Mouse (Mus musculus): ENCODE results near the gene Elp5. TPM values are rescaled to one million over a fixed set of nuclear protein-coding genes. Genes with fewer than 3 reads are reported as not detected.
A peak's percentile ranks its signal among the peaks of the same experiment; 100 is the strongest.

Gene Elp5
- polyA plus RNA-seq, 1 experiment from 2014 or later, result 111 TPM

DNA sequence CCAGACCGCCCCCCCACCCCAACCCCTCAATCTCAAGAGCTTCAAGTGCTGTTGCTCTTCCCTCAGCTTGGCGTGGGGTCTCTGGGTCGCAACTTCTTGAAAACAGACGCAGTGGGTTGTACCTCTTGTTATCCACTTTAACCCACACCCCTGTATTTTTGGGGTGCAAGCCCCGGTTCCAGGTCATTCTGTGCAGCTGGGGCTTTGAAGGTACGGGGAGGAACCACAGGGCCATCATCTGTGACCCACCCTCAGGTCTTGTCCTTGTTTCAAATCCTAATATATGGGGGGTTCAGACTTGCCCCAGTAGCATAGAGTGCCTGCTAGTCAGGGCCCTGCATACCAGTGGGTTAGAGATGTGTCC, 41.8 kb upstream of the Elp5 start:
- H3K36me3 ChIP-seq (ENCODE audit: control insufficient read depth, insufficient read depth, low read length), result no peaks in the 10 kb centered on the region
- H3K27me3 ChIP-seq (ENCODE audit: control insufficient read depth, insufficient read depth, low read length), result no peaks in the 10 kb centered on the region
- peak overlapping the region; percentile 57 for H3K4me2 ChIP-seq (replicated peaks; ENCODE audit: low read depth, low read length)
- no peaks in the 10 kb centered on the region for H3K9me3 ChIP-seq (ENCODE audit: control insufficient read depth, low read depth, low read length)
- H3K27ac ChIP-seq (ENCODE audit: low read length), result no peak overlapping the region
- 20% methylated on average over 6 of the region's 6 CpGs for WGBS
- H3K4me3 ChIP-seq (ENCODE audit: low read depth, low read length), result peak overlapping the region; percentile 30
- no peak for ATAC-seq (ENCODE audit: insufficient number of reproducible peaks, insufficient read depth, low FRiP score, low read depth)
- peaks cover 60% of the 10 kb centered on the region for H3K4me1 ChIP-seq (ENCODE audit: control insufficient read depth, insufficient read depth, low read length)
- H3K9ac ChIP-seq (replicated peaks; ENCODE audit: low read depth, low read length), result peak overlapping the region; percentile 28; the same call in 1 of the 2 replicates

DNA sequence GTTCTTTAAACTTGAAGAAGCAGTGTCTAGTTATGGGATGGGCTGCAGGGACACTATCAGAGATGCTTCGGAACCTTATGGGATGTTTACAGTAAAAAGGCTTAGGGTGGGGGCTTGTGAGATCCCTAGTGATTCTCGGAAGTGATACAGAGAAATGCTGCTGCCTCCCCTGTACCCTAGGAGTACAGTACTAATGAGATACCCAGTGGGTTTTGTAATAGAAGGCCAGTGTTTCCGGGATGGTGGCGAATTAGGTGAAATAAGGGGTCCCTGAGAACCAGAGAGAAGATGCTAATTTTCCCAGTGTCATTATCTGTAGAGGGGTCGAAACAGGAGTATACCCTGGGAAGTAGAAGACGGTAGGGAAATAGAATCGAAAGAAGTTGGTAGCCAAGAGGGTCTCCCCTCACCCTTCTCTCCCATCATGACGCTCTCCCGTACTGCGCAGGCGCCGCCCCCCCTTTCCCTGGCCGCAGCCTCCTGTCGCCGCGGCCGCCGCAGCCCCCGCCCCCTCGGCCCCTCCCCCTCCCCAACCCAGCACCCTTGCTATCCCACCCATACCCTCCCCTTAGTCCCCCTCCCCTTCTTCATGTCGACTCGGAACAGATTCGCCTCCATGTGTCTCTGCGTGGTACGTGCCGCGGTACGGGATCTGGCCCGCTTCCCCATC, 41.3 kb upstream of the Elp5 start:
- peak overlapping the region; percentile 28; the same call in 1 of the 2 replicates for H3K9ac ChIP-seq (replicated peaks; ENCODE audit: low read depth, low read length)
- no peaks in the 10 kb centered on the region for H3K9me3 ChIP-seq (ENCODE audit: control insufficient read depth, low read depth, low read length)
- H3K4me1 ChIP-seq (ENCODE audit: control insufficient read depth, insufficient read depth, low read length), result peaks cover 56% of the 10 kb centered on the region
- peak overlapping the region; percentile 30 for H3K4me3 ChIP-seq (ENCODE audit: low read depth, low read length)
- no peaks in the 10 kb centered on the region for H3K36me3 ChIP-seq (ENCODE audit: control insufficient read depth, insufficient read depth, low read length)
- no peak for ATAC-seq (ENCODE audit: insufficient number of reproducible peaks, insufficient read depth, low FRiP score, low read depth)
- H3K27me3 ChIP-seq (ENCODE audit: control insufficient read depth, insufficient read depth, low read length), result no peaks in the 10 kb centered on the region
- peak overlapping the region; percentile 57 for H3K4me2 ChIP-seq (replicated peaks; ENCODE audit: low read depth, low read length)
- peak overlapping the region; percentile 44; the same call in 1 of the 2 replicates for H3K27ac ChIP-seq (ENCODE audit: low read length)
- 5% methylated on average over 17 of the region's 29 CpGs for WGBS

DNA sequence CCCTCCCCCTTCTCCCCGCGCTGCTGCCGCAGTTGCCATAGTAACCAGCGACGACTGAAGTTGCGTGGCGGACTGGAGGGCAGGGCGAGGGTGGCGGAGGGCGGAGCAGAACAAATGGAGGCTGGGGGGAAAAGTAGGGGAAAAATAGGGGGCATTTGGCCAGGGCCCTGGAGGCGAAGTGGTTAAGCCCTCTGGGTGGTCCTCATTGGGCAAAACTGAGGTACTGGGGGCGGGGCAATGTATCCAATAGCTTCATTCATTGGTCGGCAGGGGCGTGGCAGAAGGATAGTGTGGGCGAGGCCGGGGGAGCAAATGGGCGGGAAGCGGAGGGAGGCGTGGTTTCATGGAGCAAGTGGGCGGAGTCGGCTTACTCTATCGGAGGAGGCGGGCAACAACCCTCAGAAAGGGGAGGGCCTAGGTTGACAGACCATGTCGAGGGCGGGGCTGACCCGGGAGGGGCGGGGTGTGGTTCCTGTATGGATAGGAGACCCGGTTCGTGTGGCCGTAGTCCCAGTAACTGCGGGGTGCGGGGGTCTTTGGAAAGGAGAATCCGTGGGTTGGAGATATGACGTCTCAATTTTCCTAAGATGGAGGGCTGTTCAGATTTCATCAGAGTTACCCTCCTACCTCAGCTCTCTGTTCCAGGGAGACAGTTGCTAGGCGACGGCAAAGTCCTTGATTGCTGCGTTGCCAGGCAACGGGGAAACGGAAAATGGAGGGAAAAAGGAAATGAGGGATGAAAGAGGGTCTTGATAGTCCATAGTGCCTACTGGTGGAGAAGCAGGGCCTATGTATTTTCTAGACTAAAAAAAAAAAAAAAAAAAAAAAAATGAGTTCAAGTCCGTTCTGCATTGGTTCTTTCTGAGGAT, 39.2 kb upstream of the Elp5 start:
- peak; percentile 76 for ATAC-seq (ENCODE audit: insufficient number of reproducible peaks, insufficient read depth, low FRiP score, low read depth)
- Histone ChIP-seq H3K27me3 (ENCODE audit: control insufficient read depth, insufficient read depth, low read length) (no peaks in the 10 kb centered on the region), H3K36me3 (ENCODE audit: control insufficient read depth, insufficient read depth, low read length) (no peaks in the 10 kb centered on the region), H3K4me1 (ENCODE audit: control insufficient read depth, insufficient read depth, low read length) (peaks cover 46% of the 10 kb centered on the region), H3K9me3 (ENCODE audit: control insufficient read depth, low read depth, low read length) (no peaks in the 10 kb centered on the region), H3K4me3 (ENCODE audit: low read depth, low read length) (peak overlapping the region; percentile 62), H3K4me2 (replicated peaks; ENCODE audit: low read depth, low read length) (peak overlapping the region; percentile 86), H3K27ac (ENCODE audit: low read length) (peak overlapping the region; percentile 58), H3K9ac (replicated peaks; ENCODE audit: low read depth, low read length) (no peak overlapping the region)
- 2% methylated on average over 40 of the region's 40 CpGs for WGBS

DNA sequence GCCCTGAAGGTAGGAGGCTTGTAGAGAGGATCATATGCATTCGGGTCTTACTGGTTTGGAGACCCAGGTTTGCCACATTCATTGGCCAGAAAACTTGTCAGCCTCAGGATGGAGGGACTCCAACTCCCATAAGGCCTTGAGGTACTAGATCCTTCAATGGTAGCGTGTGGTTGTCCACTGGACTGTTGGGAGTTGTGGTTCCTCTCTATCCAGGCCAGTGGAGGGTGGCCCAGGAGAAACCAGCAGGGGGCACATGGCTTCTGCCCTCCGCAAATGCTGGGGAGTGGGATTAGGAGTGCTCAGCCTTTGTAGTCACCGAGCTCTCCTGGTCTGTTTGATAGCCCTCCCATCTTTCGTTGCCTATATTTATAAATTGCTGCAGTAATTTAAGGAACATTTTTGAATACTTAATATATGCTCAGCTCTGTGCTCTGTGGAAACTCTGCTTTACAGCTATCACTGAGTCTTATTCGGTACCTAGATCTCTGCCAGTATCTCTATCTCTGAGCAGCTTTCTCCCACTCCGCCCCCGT, 38.5 kb upstream of the Elp5 start:
- Histone ChIP-seq H3K9ac (replicated peaks; ENCODE audit: low read depth, low read length) (no peak overlapping the region), H3K4me2 (replicated peaks; ENCODE audit: low read depth, low read length) (peak overlapping the region; percentile 86), H3K4me1 (ENCODE audit: control insufficient read depth, insufficient read depth, low read length) (peaks cover 41% of the 10 kb centered on the region), H3K27ac (ENCODE audit: low read length) (peak overlapping the region; percentile 58), H3K9me3 (ENCODE audit: control insufficient read depth, low read depth, low read length) (no peaks in the 10 kb centered on the region), H3K36me3 (ENCODE audit: control insufficient read depth, insufficient read depth, low read length) (no peaks in the 10 kb centered on the region), H3K27me3 (ENCODE audit: control insufficient read depth, insufficient read depth, low read length) (no peaks in the 10 kb centered on the region), H3K4me3 (ENCODE audit: low read depth, low read length) (peak overlapping the region; percentile 62)
- WGBS, result 0% methylated on average over 8 of the region's 8 CpGs
- peak; percentile 85 for ATAC-seq (ENCODE audit: insufficient number of reproducible peaks, insufficient read depth, low FRiP score, low read depth)

DNA sequence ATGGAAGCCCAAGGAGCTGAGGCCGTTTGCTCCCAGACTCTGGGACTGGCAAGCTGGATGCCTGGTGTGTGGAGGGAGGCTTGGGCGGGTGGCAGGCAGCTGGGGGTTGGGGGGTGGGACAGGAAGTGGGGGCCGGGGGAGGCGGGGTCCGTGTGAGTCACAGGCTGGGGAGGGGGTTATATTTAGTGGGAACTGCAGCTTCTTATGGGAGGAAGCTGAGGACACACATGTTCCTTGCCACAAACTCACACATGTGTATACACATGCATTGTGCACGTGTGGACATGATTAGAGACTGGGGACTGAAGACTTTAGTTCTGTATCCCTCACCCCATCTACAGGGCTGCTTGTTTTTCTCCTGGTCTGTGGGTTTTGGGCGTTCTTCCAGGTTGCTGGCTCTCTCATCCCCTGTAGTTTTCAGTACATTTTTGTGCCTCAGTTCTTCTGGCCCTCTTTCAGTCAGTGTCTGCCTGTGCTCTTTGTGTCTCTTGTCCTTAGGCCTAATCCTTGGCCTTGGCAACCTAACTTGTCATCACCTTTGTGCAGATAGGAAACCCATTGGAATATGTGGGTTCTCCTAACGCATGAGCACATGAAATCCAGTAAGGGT, 37.8 kb upstream of the Elp5 start:
- H3K9ac ChIP-seq (replicated peaks; ENCODE audit: low read depth, low read length), result no peak overlapping the region
- no peak for ATAC-seq (ENCODE audit: insufficient number of reproducible peaks, insufficient read depth, low FRiP score, low read depth)
- H3K4me1 ChIP-seq (ENCODE audit: control insufficient read depth, insufficient read depth, low read length), result peaks cover 40% of the 10 kb centered on the region

DNA sequence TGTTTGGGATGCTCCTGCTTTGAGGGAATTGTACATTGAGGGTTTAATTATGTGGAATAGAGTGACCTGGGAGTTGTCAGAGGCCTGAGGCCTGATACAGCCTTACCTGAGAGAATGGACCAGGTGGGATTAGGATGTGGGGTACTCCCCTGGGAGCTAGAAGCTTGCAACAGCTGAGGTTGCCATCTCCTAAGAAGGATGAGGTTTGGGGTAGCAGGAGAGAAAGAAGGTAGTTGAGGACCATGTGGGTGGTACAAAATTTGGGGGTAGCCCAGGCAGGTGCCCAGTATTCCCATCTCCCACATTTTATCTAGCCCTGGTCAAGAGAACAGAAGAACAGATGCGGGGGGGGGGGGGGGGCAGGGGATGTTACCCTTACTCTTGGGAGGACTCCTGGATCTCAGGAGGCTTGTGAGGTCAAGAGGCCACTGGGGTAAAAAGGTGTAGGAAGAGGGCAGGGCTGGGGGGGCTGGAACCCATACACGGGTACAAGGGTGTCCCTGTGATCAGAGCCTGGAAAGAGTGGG, 37.2 kb upstream of the Elp5 start:
- 23% methylated on average over 2 of the region's 2 CpGs for WGBS
- Histone ChIP-seq H3K9ac (replicated peaks; ENCODE audit: low read depth, low read length) (no peak overlapping the region), H3K4me1 (ENCODE audit: control insufficient read depth, insufficient read depth, low read length) (peaks cover 43% of the 10 kb centered on the region), H3K4me2 (replicated peaks; ENCODE audit: low read depth, low read length) (peak overlapping the region; percentile 86), H3K27me3 (ENCODE audit: control insufficient read depth, insufficient read depth, low read length) (no peaks in the 10 kb centered on the region), H3K36me3 (ENCODE audit: control insufficient read depth, insufficient read depth, low read length) (no peaks in the 10 kb centered on the region), H3K4me3 (ENCODE audit: low read depth, low read length) (peak overlapping the region; percentile 62), H3K27ac (ENCODE audit: low read length) (peak overlapping the region; percentile 58; the same call in 1 of the 2 replicates), H3K9me3 (ENCODE audit: control insufficient read depth, low read depth, low read length) (no peaks in the 10 kb centered on the region)
- no peak for ATAC-seq (ENCODE audit: insufficient number of reproducible peaks, insufficient read depth, low FRiP score, low read depth)

More for the DNA sequence above, 37.8 kb upstream of the Elp5 start:
- H3K27ac ChIP-seq (ENCODE audit: low read length), result peak overlapping the region; percentile 58
- no peaks in the 10 kb centered on the region for H3K9me3 ChIP-seq (ENCODE audit: control insufficient read depth, low read depth, low read length)
- 16% methylated on average over 8 of the region's 8 CpGs for WGBS
- no peaks in the 10 kb centered on the region for H3K36me3 ChIP-seq (ENCODE audit: control insufficient read depth, insufficient read depth, low read length)
- H3K27me3 ChIP-seq (ENCODE audit: control insufficient read depth, insufficient read depth, low read length), result no peaks in the 10 kb centered on the region
- peak overlapping the region; percentile 86 for H3K4me2 ChIP-seq (replicated peaks; ENCODE audit: low read depth, low read length)
- peak overlapping the region; percentile 62 for H3K4me3 ChIP-seq (ENCODE audit: low read depth, low read length)

DNA sequence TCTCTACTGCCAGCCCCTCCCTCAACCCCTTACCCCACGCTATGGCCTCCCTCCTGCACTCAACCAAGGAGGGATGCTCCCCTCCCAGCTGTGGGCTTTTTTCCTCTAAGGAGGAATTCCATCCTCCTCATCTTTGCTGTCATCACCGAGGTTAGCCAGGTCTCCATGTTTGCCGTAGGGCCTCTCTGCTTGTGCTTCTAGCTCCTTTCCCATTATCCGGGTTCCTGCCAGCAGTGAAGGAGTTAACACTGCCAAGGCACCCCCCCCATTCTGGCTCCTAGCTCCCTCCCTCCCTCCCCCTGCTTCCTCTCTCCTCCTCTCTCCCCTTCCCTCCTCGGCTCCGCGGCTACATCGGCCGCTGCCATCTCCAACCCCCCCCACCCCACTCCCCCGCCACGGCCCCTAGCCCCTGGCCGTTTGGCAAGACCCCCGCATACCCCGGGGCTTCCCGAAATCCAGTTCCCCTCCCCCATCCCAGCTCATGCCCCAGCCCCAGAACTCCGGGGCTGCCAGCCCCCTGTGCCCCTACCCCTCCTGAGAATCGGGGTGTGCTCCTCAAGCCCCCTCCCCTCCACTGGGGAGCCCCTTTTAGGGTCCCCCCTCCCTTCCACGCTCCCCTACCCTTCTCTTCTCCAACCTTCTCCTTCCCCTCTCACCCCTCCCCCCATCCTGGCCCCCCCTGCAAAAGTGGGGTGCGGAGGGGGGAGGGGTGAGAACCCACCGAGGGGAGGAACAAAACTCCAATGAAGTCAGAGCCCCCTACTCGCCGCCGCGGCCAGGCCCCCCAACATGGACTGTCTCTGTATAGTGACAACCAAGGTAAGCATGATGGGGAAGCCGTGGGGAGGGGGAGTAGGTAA, 36.0 kb upstream of the Elp5 start:
- Histone ChIP-seq H3K27me3 (ENCODE audit: control insufficient read depth, insufficient read depth, low read length) (no peaks in the 10 kb centered on the region), H3K4me2 (replicated peaks; ENCODE audit: low read depth, low read length) (peak overlapping the region; percentile 86), H3K27ac (ENCODE audit: low read length) (peak overlapping the region; percentile 89), H3K9ac (replicated peaks; ENCODE audit: low read depth, low read length) (peak overlapping the region; percentile 67), H3K36me3 (ENCODE audit: control insufficient read depth, insufficient read depth, low read length) (no peaks in the 10 kb centered on the region), H3K4me3 (ENCODE audit: low read depth, low read length) (peak overlapping the region; percentile 62), H3K4me1 (ENCODE audit: control insufficient read depth, insufficient read depth, low read length) (peaks cover 41% of the 10 kb centered on the region), H3K9me3 (ENCODE audit: control insufficient read depth, low read depth, low read length) (no peaks in the 10 kb centered on the region)
- no peak for ATAC-seq (ENCODE audit: insufficient number of reproducible peaks, insufficient read depth, low FRiP score, low read depth)
- whole genome bisulfite sequencing, result under 1% methylated on average over 21 of the region's 25 CpGs
